Mouse (Mus musculus): ENCODE data around the gene Clcnka. TPM values are rescaled to one million over a fixed set of nuclear protein-coding genes. Genes with fewer than 3 reads are reported as not detected.

The Clcnka gene
- polyA plus RNA-seq, 1 experiment from 2014 or later: not detected

DNA sequence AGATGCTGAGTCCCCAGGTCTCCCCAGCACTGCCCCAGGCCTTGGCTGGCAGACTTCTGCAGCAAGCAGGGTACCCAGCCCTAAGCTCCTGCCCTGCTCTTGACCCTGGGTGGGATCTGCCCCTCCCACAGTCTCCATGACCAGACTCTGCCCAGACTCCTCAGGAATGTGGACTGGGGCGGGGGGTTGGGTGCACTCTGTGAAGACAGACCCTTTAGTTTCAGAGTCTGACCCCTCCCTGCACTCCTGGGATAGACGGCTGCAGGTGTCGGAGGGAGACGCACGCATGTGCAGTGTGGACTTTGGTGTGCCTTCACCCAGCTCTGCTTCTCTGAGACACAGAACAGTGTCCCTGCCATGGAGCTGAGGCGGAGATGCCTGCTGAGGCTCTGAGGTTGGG lies 60.5 kb downstream of the Clcnka start:
- WGBS: 20% methylated on average over 6 of the region's 6 CpGs
- Histone ChIP-seq H3K9ac (ENCODE audit: low read length) (no peak overlapping the region), H3K9me3 (ENCODE audit: control insufficient read depth, low read length) (no peaks in the 10 kb centered on the region), H3K36me3 (ENCODE audit: control insufficient read depth, insufficient read depth, low read length) (no peaks in the 10 kb centered on the region), H3K4me3 (ENCODE audit: low read depth, low read length) (no peak overlapping the region), H3K27ac (ENCODE audit: low read depth, low read length) (no peak overlapping the region), H3K27me3 (ENCODE audit: control insufficient read depth, insufficient read depth, low read length) (no peaks in the 10 kb centered on the region), H3K4me1 (ENCODE audit: control insufficient read depth, insufficient read depth, low read length) (peaks cover 27% of the 10 kb centered on the region), H3K4me2 (ENCODE audit: low read depth) (no peak overlapping the region)
- ATAC-seq (ENCODE audit: insufficient read depth, low FRiP score, low TSS enrichment): no peak
- DNase-seq (ENCODE audit: low spot score): peak; percentile 49

DNA sequence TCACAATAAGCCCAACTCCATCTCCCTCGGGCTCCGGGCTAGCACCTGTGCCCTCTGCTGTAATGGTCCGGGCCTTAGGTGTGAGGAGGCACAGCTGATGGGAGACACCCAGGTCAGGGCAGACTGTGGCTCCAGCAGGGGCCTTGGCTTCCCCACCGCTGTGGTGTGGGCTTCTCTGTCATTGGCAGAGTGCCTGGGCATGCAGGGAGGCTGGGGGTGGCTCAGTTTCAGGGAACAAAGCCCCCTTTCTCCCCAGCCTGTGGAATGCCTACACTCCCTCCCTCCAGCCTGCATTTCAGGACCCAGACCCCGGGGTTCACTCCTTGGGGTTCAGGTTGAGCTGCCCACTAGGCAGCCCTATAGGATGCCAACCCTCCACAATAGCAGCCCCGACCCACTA lies 62.3 kb downstream of the Clcnka start:
- no peak for ATAC-seq (ENCODE audit: insufficient read depth, low FRiP score, low TSS enrichment)
- Histone ChIP-seq H3K4me3 (ENCODE audit: low read depth, low read length) (no peak overlapping the region), H3K27me3 (ENCODE audit: control insufficient read depth, insufficient read depth, low read length) (no peaks in the 10 kb centered on the region), H3K4me2 (ENCODE audit: low read depth) (no peak overlapping the region), H3K36me3 (ENCODE audit: control insufficient read depth, insufficient read depth, low read length) (no peaks in the 10 kb centered on the region), H3K27ac (ENCODE audit: low read depth, low read length) (peak overlapping the region; percentile 68; the same call in 1 of the 2 replicates), H3K9ac (ENCODE audit: low read length) (peak overlapping the region; percentile 14; the same call in 1 of the 2 replicates), H3K9me3 (ENCODE audit: control insufficient read depth, low read length) (no peaks in the 10 kb centered on the region), H3K4me1 (ENCODE audit: control insufficient read depth, insufficient read depth, low read length) (peaks cover 27% of the 10 kb centered on the region)
- 69% methylated on average over 6 of the region's 6 CpGs for WGBS
- DNase-seq (ENCODE audit: low spot score): no peak

DNA sequence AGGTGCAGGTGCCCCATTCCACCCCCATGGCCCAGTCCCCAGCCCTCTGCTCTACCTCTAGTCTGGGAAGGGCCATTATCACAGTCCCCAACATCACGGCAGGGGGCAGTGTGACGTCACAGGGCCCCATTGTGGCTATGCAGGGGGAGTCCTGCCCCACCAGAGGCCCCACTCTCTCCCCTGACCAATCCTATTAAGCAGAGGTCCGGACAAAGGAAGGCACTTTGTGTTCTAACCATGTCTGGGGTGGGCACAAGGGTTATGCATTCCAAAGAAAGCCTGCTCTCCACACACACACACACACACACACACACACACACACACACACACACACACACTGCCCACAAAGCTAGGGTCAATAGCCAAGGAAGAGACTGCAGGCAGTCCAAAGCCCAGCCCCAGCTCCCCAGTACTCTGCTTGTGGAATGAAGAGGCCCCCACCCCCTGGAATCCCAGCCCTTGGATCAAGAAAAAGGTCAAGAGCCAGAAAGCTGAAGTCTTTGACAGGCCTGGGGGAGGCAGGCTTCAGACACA lies 63.2 kb downstream of the Clcnka start:
- peaks cover 27% of the 10 kb centered on the region for H3K4me1 ChIP-seq (ENCODE audit: control insufficient read depth, insufficient read depth, low read length)

DNA sequence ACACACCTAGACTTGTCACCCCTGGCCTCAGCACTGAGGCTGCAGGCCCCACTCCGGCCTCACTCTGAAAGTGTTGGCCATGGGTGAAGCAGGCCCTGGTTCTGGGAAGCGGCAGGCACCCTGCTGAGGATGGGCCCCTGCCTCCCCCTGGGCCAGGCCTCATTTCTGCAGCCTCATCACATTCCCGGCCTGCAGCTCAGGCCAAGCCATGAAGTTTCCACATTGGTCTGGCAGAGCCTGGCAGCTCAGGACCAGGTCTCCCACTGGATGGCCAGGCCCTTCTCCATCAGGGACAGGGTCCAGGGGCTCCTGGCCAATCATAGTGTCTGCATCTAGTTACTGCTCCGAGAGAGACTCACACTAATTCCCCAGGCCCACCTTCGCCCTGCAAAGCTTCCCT lies 63.8 kb downstream of the Clcnka start:
- Histone ChIP-seq H3K27me3 (ENCODE audit: control insufficient read depth, insufficient read depth, low read length) (no peaks in the 10 kb centered on the region), H3K9ac (ENCODE audit: low read length) (peak overlapping the region; percentile 40), H3K36me3 (ENCODE audit: control insufficient read depth, insufficient read depth, low read length) (no peaks in the 10 kb centered on the region), H3K4me2 (ENCODE audit: low read depth) (no peak overlapping the region), H3K9me3 (ENCODE audit: control insufficient read depth, low read length) (no peaks in the 10 kb centered on the region), H3K27ac (ENCODE audit: low read depth, low read length) (peak overlapping the region; percentile 51; the same call in 1 of the 2 replicates), H3K4me3 (ENCODE audit: low read depth, low read length) (no peak overlapping the region), H3K4me1 (ENCODE audit: control insufficient read depth, insufficient read depth, low read length) (peaks cover 27% of the 10 kb centered on the region)
- ATAC-seq (ENCODE audit: insufficient read depth, low FRiP score, low TSS enrichment) (no peak; the same call in 1 of the 2 replicates), DNase-seq (ENCODE audit: low spot score) (no peak)
- WGBS: 52% methylated on average over 5 of the region's 5 CpGs

More for the DNA sequence above, 63.2 kb downstream of the Clcnka start:
- no peak overlapping the region for H3K4me3 ChIP-seq (ENCODE audit: low read depth, low read length)
- H3K9ac ChIP-seq (ENCODE audit: low read length): no peak overlapping the region
- H3K27me3 ChIP-seq (ENCODE audit: control insufficient read depth, insufficient read depth, low read length): no peaks in the 10 kb centered on the region
- WGBS: 12% methylated on average over 3 of the region's 3 CpGs
- H3K9me3 ChIP-seq (ENCODE audit: control insufficient read depth, low read length): no peaks in the 10 kb centered on the region
- DNase-seq (ENCODE audit: low spot score): peak; percentile 80
- ATAC-seq (ENCODE audit: insufficient read depth, low FRiP score, low TSS enrichment): peak; percentile 90
- peak overlapping the region; percentile 68 for H3K27ac ChIP-seq (ENCODE audit: low read depth, low read length)
- H3K4me2 ChIP-seq (ENCODE audit: low read depth): no peak overlapping the region
- no peaks in the 10 kb centered on the region for H3K36me3 ChIP-seq (ENCODE audit: control insufficient read depth, insufficient read depth, low read length)

Small RNA genes lying within 50 kb of the gene (microRNA-seq; reads per million reads assigned to microRNA genes)
- gene Gm25690: not detected

Other genes starting within 250 kb of the Clcnka start
- 5.4 and 6.5 TPM in 2 replicates for gene Rsg1, start 184.8 kb downstream of the Clcnka start, polyA plus RNA-seq (2014; fragmentation: Nextera tagmentation; extraction: Ambion mirVana)
- 1.2 and 2.3 TPM in 2 replicates for gene Arhgef19, start 159.2 kb downstream of the Clcnka start, polyA plus RNA-seq (2014; fragmentation: Nextera tagmentation; extraction: Ambion mirVana)
- gene Epha2, start 97.5 kb downstream of the Clcnka start, polyA plus RNA-seq (2014; fragmentation: Nextera tagmentation; extraction: Ambion mirVana): 1.6 and 2.5 TPM in 2 replicates
- 0.34 and 0.85 TPM in 2 replicates for gene Fam131c, start 30.5 kb downstream of the Clcnka start, polyA plus RNA-seq (2014; fragmentation: Nextera tagmentation; extraction: Ambion mirVana)
- not detected in 2 replicates for gene Clcnkb, start 17.3 kb upstream of the Clcnka start, polyA plus RNA-seq (2014; fragmentation: Nextera tagmentation; extraction: Ambion mirVana)
- 0.11 TPM in 1 of 2 replicates, not detected in the other for gene Hspb7, start 22.1 kb upstream of the Clcnka start, polyA plus RNA-seq (2014; fragmentation: Nextera tagmentation; extraction: Ambion mirVana)
- gene Srarp, start 37.4 kb upstream of the Clcnka start, polyA plus RNA-seq (2014; fragmentation: Nextera tagmentation; extraction: Ambion mirVana): not detected in 2 replicates
- gene Zbtb17, start 45.9 kb upstream of the Clcnka start, polyA plus RNA-seq (2014; fragmentation: Nextera tagmentation; extraction: Ambion mirVana): 46.5 and 48.0 TPM in 2 replicates
- 13.9 and 16.2 TPM in 2 replicates for gene Spen, start 139.9 kb upstream of the Clcnka start, polyA plus RNA-seq (2014; fragmentation: Nextera tagmentation; extraction: Ambion mirVana)
- 31.5 and 34.9 TPM in 2 replicates for gene Fblim1, start 207.4 kb upstream of the Clcnka start, polyA plus RNA-seq (2014; fragmentation: Nextera tagmentation; extraction: Ambion mirVana)
- 0.50 and 0.61 TPM in 2 replicates for gene Tmem82, start 219.9 kb upstream of the Clcnka start, polyA plus RNA-seq (2014; fragmentation: Nextera tagmentation; extraction: Ambion mirVana)
- not detected in 2 replicates for gene Slc25a34, start 225.1 kb upstream of the Clcnka start, polyA plus RNA-seq (2014; fragmentation: Nextera tagmentation; extraction: Ambion mirVana)